Mouse (Mus musculus) left cerebral cortex, adult 9 months (tissue): ENCODE measurements around the gene Fthl17f.
"Not testable (repeated sequence)": the region's sequence is repeated elsewhere in the genome, so short reads cannot be mapped to it uniquely, and the experiment has no call there.

Experiments
- DNase-seq, 2 experiments: peaks; one replicate each; pipeline ENCODE4 v3.0.0; 2022; ENCODE audit warnings: low spot score in 2 of 2

Fthl17f gene

DNA sequence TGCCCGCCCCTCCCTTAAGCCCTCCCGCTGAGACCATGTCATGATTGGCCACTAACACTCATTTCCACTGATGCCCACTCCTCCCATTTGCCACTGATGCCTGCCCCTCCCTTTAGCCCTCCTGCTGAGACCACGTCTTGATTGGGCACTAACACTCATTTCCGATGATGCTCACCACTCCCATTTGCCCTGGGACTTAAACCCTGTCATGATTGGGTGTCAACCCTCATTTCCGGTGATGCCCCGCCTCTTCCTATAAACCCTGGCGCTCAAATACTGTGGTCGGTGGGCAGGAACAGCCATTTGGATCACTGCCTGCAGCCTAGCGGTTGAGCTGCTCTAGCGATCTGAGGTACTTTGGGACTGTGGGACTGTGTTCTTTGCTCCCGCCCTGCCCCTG is at the start of gene Fthl17f:
TSS of gene Fthl17f (plus strand) at position 301 of the 400 bp plus-strand sequence.
- not testable (repeated sequence) for DNase-seq

DNA sequence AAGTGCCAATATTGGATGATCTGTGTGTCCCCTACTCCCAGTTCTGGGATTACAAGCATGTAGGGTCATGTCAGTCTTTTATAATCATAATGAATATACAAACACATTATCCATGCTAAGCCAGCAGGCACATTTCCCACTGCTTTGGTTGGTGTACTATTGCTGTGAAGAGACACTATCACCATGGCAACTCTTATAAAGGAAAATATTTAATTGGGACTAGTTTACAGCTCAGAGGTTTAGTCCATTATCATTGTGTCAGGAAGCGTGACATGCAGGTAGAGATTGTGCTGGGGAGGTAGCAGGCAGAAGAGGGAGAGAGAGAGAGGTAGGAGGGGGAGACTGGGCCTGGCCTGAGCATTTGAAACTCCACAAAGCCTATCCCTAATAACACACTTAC is 46.7 kb upstream of the Fthl17f start:
- DNase-seq = no peak

DNA sequence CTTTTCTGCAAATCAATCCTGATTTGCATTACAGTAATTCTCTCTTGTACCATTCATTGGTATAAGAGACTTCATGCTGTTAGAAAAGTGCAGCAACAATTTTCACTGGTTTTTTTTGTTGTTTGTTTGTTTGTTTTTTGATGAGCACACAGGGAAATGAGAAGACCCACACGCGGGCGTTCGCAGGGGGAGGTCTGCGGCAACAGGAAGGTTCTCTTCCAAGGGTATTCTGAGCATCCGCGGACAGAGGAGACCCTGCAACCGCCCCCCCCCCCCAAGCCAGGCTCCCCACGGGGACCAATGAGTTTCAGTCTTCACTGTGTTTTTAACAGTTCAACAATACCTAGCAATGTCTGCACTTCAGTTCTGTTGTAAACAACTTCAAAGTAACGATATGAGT is 43.3 kb upstream of the Fthl17f start:
- DNase-seq = no peak

DNA sequence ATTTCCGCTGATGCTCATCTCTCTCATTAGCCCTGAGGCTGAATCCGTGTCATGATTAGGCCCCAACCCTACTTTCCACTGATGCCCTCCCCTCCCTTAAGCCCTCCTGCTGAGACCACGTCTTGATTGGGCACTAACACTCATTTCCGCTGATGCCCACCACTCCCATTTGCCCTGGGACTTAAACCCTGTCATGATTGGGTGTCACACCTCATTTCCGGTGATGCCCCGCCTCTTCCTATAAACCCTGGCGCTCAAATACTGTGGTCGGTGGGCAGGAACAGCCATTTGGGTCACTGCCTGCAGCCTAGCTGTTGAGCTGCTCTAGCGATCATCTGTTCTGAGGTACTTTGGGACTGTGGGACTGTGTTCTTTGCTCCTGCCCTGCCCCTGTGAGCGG is 29.6 kb upstream of the Fthl17f start, which contains the start of gene Fthl17e:
TSS of gene Fthl17e (plus strand) at position 301 of the 400 bp plus-strand sequence.
- not testable (repeated sequence) for DNase-seq

DNA sequence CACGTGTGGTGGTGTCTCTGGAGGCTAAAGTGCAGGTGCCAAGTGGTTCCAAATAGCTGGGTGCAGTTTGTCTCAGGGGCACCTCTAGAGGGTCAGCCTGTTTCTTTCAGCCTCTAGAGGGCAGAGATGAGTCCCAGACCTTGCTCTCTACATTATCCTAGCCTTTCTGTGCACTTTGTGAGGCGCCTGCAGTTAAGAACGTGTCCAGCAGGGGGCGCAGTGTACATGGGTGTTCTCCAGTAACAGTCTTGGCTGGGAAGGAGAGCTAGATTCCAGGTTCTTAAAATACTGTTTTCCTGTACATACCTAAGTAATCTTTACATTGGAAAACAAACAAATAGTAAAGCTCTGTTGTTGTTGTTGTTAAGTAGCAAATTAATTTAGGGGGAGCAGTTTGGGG is 21.2 kb upstream of the Fthl17f start:
- DNase-seq = not testable (repeated sequence)

DNA sequence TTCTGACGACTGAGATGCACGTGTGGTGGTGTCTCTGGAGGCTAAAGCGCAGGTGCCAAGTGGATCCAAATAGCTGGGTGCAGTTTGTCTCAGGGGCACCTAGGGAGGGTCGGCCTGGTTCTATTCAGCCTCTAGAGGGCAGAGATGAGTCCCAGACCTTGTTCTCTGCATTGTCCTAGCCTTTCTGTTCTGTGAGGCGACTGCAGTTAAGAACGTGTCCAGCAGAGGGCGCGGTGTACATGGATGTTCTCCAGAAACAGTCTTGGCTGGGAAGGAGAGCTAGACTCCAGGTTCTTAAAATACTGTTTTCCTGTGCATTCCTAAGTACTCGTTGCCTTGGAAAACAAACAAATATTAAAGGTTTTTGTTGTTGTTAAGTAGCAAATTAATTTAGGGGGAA is 1.9 kb upstream of the Fthl17f start:
- peak in 1 of 2 experiments; percentile 96 for DNase-seq

DNA sequence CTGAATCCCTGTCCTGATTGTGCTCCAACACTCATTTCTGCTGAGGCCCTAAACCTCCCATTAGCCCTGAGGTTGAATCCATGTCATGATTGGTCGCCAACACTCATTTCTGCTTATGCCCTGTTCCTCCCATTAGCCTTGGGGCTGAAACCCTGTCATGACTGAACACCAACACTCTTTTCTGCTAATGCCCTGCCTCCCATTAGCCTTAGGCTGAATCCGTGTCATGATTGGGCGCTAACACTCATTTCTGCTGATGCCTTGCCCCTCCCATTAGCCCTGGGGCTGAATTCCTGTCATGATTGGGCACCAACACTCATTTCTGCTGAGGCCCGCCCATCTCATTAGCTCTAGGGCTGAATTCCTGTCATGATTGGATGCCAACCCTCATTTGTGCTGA is 714 bp upstream of the Fthl17f start:
- DNase-seq = no peak

DNA sequence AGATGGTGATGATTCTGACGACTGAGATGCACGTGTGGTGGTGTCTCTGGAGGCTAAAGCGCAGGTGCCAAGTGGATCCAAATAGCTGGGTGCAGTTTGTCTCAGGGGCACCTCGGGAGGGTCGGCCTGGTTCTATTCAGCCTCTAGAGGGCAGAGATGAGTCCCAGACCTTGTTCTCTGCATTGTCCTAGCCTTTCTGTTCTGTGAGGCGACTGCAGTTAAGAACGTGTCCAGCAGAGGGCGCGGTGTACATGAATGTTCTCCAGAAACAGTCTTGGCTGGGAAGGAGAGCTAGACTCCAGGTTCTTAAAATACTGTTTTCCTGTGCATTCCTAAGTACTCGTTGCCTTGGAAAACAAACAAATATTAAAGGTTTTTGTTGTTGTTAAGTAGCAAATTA is 14.9 kb downstream of the Fthl17f start:
- DNase-seq = peak; percentile 35 to 65

DNA sequence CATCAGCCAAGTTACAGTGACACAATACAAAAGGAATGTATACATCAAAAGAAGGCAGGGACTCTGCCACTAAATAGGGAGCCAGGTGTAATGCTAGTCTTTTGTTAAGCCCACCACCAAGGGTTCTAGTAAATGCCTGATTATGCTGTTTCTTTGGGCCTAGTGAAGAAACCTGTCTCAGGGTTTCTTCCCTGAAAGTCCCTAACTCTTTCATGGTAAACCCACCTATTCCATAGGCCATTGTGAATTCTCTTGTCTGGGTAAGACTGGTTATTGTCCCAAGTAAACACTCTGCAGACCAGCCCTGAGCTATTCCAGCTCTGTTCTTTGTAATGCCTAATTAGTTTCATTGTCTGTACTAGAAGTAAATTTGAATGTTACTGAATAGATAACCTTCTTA is 32.3 kb downstream of the Fthl17f start:
- DNase-seq = not testable (repeated sequence)

DNA sequence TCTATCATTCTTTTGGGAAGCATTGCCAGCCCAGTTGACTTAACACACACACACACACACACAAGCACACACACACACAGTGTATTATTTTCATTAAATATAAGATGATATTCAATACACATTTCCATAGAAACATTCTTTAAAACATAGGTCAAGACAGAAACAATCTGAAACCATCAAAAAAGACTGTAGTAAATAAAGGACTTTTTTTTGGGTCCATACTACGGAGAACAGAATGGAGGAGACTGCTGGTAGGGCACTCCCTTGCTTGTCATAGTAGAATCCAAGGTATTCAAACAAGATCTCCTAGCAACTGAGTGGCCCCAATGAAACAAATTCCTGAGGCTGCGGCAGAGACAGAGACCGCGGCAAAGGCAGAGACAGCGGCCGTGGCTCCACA is 41.4 kb downstream of the Fthl17f start, which contains the start of gene 4930402K13Rik:
TSS of gene 4930402K13Rik (plus strand) at position 301 of the 400 bp plus-strand sequence.
- DNase-seq = no peak

DNA sequence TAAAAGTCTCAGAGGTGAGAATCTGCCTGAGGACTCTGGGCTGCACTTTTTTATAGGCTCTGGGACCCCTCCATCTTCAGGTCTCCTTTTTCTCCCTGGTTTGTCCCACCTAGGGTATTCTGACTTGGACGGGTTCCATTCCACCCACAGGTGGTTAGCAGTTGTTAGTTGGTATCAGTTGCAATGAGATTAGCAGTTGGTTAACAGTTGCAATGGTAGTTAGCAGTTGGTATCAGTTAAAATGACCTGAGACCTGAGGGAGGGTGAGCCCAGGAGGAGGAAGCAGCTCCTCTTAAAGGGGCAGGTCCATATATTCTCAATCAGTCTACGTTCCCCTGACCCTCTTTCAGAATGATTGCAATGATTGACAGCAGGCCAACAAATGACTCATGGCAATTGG is 47.6 kb downstream of the Fthl17f start:
- DNase-seq = no peak
